Mouse (Mus musculus) small intestine, adult 2 months (tissue): ENCODE results near the gene Tmem39a.

Experiments
- CTCF ChIP-seq: fragments of 200-500 bp; IDR thresholded peaks from 2 replicates; pipeline ENCODE4 v1.5.1; 2012; ENCODE audit warnings: low read depth, mild to moderate bottlenecking, control low read depth, inconsistent platforms, low read length, moderate library complexity, mixed read lengths; ENCODE audit not compliant: insufficient replicate concordance, insufficient read length; ENCODE audit errors: extremely low read depth
- POLR2A ChIP-seq: fragments of 200-500 bp; IDR thresholded peaks from 2 replicates; pipeline ENCODE4 v1.6.1; 2012; ENCODE audit warnings: low read depth, mild to moderate bottlenecking, control low read depth, inconsistent platforms, low read length, moderate library complexity

DNA sequence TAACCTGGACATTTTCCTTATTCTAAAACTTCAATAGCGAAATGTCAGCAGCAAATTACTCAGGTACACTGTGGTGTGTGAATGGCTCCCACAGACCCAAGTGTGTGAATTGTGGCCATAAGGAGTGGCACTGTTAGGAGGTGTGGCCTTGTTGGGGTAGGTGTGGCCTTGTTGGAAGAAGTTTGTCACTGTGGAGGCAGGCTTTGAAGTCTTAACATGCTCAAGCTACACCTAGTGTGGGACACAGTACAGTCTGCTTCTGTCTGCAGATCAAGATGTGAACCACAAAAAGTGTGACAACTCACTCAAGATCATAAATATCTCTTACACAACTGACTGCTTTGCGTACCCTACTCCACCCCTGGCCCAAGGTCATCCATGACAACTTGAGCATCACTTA lies 47.7 kb upstream of the Tmem39a start:
- TF ChIP-seq CTCF (no peak), POLR2A (no peak)
